Mouse (Mus musculus) midbrain, embryonic 11.5 days (tissue): Measurements from ENCODE around the gene Olfr815. TPM values are rescaled to one million over a fixed set of nuclear protein-coding genes. Genes with fewer than 3 reads are reported as not detected.
"Not testable (repeated sequence)": the region's sequence is repeated elsewhere in the genome, so short reads cannot be mapped to it uniquely, and the experiment has no call there.

Experiments
- ATAC-seq: fragments of 200-750 bp; cut with Nextera tagmentation; 2 replicates; pipeline ENCODE4 v1.8.0; 2017; ENCODE audit warnings: moderate TSS enrichment, moderate library complexity; ENCODE audit not compliant: low FRiP score
- DNase-seq: peaks from one replicate; pipeline ENCODE4 v3.0.0; 2015; ENCODE audit warnings: low spot score; ENCODE audit errors: missing footprints
- H3K27ac ChIP-seq: fragments of 300-500 bp; sonication (generic); 2 replicates; pipeline ENCODE4 v1.5.1; 2014; ENCODE audit warnings: low read depth, low read length
- H3K27me3 ChIP-seq: fragments of 300-500 bp; sonication (generic); 2 replicates; pipeline ENCODE4 v1.6.1; 2014; ENCODE audit warnings: mild to moderate bottlenecking, low read length, moderate library complexity, mixed read lengths; ENCODE audit not compliant: control insufficient read depth, insufficient read depth
- H3K36me3 ChIP-seq: fragments of 300-500 bp; sonication (generic); 2 replicates; pipeline ENCODE4 v1.6.1; 2014; ENCODE audit warnings: mild to moderate bottlenecking, low read length, moderate library complexity, mixed read lengths; ENCODE audit not compliant: control insufficient read depth, insufficient read depth
- H3K4me1 ChIP-seq: fragments of 300-500 bp; sonication (generic); 2 replicates; pipeline ENCODE4 v1.6.1; 2014; ENCODE audit warnings: low read length; ENCODE audit not compliant: control insufficient read depth, insufficient read depth
- H3K4me2 ChIP-seq: fragments of 300-500 bp; sonication (generic); 2 replicates; pipeline ENCODE4 v1.6.1; 2014; ENCODE audit warnings: mild to moderate bottlenecking, moderate library complexity
- H3K4me3 ChIP-seq: fragments of 300-500 bp; sonication (generic); 2 replicates; pipeline ENCODE4 v1.5.1; 2014; ENCODE audit warnings: low read depth, low read length
- H3K9ac ChIP-seq: fragments of 300-500 bp; sonication (generic); 2 replicates; pipeline ENCODE4 v1.6.1; 2014; ENCODE audit warnings: low read length
- H3K9me3 ChIP-seq: fragments of 300-500 bp; sonication (generic); 2 replicates; pipeline ENCODE4 v1.6.1; 2016; ENCODE audit warnings: low read length; ENCODE audit not compliant: control insufficient read depth
- WGBS: fragments of 180-500 bp; shearing (Covaris S2); extraction: QIAGEN DNeasy Blood & Tissue Kit; methylation state at CpG from one replicate; pipeline ENCODE4 v1.1.7; 2014; 5-methylcytosine and 5-hydroxymethylcytosine counted together
- polyA plus RNA-seq: library from polyadenylated mRNA; unstranded; fragments of >200 nt; fragmentation: Nextera tagmentation; extraction: Ambion mirVana; gene quantifications from 2 replicates; pipeline ENCODE4 v1.2.1, GENCODE M21; 2014

Olfr815 gene
- not detected in 2 replicates for polyA plus RNA-seq

DNA sequence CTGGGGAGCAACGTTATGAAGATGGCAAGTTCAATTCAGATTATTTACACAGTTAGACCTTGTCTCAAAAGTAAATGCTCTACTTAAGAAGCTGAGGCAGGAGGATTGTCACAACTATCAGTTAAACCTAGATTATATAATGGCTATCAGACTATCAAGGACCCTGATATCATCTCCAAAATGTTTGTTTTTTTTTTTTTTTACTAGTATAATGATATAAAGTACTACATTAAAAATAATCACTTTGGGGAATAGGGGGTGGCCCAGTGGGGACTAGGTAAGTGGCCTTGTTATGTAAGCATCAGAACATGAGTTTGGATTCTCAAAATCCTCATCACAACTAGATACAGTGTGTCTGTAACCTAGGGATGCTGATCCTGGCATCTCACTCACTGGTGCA is at the start of gene Olfr815:
Gene Olfr815, minus strand, starts transcription at position 101 of the 400 bp plus-strand sequence.
- ATAC-seq, H3K27me3 ChIP-seq, H3K9me3 ChIP-seq, H3K4me2 ChIP-seq, H3K36me3 ChIP-seq, H3K9ac ChIP-seq, DNase-seq, H3K4me3 ChIP-seq, H3K4me1 ChIP-seq, H3K27ac ChIP-seq: not testable (repeated sequence)
- no CpG with 5 or more reads among the region's 1 CpGs for WGBS

DNA sequence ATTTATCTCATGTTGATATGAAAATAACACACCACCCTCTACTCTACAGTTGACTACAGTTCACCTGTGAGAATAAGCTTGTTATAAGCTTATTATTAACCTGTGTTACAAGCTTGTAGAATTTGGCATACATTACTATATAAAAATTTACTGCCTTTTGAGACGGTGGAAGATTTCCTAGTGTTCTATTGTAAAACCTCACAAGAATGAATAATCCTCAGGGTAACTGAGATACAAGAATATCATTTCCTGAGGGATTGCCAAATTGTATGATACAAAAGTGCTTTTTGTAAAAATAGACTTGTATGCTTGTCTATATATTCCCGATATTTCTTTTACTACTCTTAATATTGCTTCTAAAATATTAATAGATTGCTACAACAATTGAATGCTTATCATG is 43.3 kb upstream of the Olfr815 start, which contains the start of gene Olfr818:
Gene Olfr818, minus strand, starts transcription at position 101 of the 400 bp plus-strand sequence.
- Histone ChIP-seq H3K4me2 (no peak within 1 kb of the TSS), H3K27me3 (no peaks in the 10 kb centered on the region), H3K36me3 (no peaks in the 10 kb centered on the region), H3K9me3 (no peaks in the 10 kb centered on the region), H3K27ac (no peak within 1 kb of the TSS), H3K4me1 (no peaks in the 10 kb centered on the region), H3K4me3 (no peak within 1 kb of the TSS), H3K9ac (no peak within 1 kb of the TSS)
- DNase-seq (no peak), ATAC-seq (no peak)
- whole genome bisulfite sequencing, result 95% methylated on average over 2 of the region's 2 CpGs

DNA sequence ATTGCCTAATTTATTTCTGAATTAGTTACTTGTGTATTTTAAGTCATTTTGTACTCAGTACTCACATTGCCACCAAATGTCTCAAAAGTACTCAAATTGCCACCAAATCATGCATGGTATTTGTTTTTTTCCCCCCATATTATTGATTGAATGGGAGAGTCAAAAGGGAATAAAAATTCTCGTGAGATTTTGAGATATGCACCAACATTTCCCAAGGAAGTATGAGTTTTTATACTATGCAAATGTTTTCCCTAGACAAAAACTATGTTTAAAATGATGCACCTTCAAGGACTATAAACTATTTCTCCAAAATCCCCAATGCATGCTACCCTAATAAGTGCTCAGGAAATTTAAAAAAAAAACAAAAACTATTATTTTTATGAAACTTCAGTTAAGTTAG is 9.8 kb upstream of the Olfr815 start, which contains the start of gene Olfr816:
Gene Olfr816, minus strand, starts transcription at position 101 of the 400 bp plus-strand sequence.
- Histone ChIP-seq H3K4me2 (no peak within 1 kb of the TSS), H3K27ac (no peak within 1 kb of the TSS), H3K9me3 (no peaks in the 10 kb centered on the region), H3K4me1 (no peaks in the 10 kb centered on the region), H3K4me3 (no peak within 1 kb of the TSS), H3K27me3 (no peaks in the 10 kb centered on the region), H3K9ac (no peak within 1 kb of the TSS), H3K36me3 (no peaks in the 10 kb centered on the region)
- no peak for DNase-seq
- WGBS, result 58% methylated on average over 1 of the region's 1 CpGs
- no peak for ATAC-seq

DNA sequence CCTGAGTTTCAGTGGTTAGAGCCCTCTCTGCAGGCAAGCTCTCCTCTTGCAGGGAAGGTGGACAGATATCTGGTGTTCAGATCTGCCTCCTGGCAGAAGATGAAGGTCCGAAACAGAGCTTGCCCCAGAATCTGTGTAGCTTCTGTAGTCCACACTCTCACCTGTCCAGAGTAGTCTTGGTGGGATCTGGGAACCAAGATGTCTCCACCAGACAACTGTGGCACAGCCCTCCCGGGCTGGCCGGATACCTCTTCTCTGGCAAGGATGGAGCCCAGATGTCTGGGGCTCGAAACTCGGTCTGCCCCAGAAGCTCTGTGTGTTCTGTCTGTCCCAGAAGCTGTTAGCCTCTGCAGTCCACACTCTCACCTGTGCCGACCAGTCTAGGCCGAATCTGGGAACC is 19.7 kb downstream of the Olfr815 start:
- no peak for DNase-seq
- Histone ChIP-seq H3K27me3 (no peaks in the 10 kb centered on the region), H3K4me3 (no peak overlapping the region), H3K4me1 (no peaks in the 10 kb centered on the region), H3K9ac (no peak overlapping the region), H3K36me3 (no peaks in the 10 kb centered on the region), H3K9me3 (no peaks in the 10 kb centered on the region), H3K27ac (no peak overlapping the region), H3K4me2 (no peak overlapping the region)
- ATAC-seq, result no peak
- 86% methylated on average over 7 of the region's 7 CpGs for WGBS

DNA sequence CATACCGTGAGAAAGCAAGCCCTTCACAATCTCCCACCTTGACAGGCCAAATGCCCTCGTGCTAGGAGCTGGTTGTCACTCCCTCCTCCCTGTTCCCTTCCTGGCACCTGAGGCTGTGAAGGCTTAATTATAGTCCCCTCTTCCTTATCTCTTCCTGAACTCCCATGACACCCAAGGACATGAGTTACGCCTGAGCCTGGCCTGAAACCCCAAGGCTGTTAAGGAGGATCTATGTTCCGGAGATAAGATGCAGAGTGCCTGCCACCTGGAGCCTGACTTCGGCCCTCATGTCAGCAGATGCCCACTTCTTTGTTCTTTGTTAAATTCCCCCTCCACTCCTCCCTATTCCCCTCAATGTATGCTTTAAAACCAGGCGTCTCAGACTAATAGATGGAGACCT is 20.2 kb downstream of the Olfr815 start:
- H3K9me3 ChIP-seq, H3K27me3 ChIP-seq, H3K4me3 ChIP-seq, H3K36me3 ChIP-seq, H3K27ac ChIP-seq, H3K4me1 ChIP-seq, ATAC-seq, DNase-seq, H3K9ac ChIP-seq, H3K4me2 ChIP-seq: not testable (repeated sequence)
- WGBS, result 89% methylated on average over 6 of the region's 6 CpGs

DNA sequence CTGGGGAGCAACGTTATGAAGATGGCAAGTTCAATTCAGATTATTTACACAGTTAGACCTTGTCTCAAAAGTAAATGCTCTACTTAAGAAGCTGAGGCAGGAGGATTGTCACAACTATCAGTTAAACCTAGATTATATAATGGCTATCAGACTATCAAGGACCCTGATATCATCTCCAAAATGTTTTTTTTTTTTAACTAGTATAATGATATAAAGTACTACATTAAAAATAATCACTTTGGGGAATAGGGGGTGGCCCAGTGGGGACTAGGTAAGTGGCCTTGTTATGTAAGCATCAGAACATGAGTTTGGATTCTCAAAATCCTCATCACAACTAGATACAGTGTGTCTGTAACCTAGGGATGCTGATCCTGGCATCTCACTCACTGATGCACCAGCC is 25.9 kb downstream of the Olfr815 start, which contains the start of gene Olfr814:
Gene Olfr814, minus strand, starts transcription at position 101 of the 400 bp plus-strand sequence.
- ATAC-seq, H3K9me3 ChIP-seq, H3K36me3 ChIP-seq, H3K27ac ChIP-seq, DNase-seq, H3K4me3 ChIP-seq, H3K4me2 ChIP-seq, H3K27me3 ChIP-seq, H3K4me1 ChIP-seq, H3K9ac ChIP-seq: not testable (repeated sequence)
- no CpG with 5 or more reads among the region's 1 CpGs for WGBS

DNA sequence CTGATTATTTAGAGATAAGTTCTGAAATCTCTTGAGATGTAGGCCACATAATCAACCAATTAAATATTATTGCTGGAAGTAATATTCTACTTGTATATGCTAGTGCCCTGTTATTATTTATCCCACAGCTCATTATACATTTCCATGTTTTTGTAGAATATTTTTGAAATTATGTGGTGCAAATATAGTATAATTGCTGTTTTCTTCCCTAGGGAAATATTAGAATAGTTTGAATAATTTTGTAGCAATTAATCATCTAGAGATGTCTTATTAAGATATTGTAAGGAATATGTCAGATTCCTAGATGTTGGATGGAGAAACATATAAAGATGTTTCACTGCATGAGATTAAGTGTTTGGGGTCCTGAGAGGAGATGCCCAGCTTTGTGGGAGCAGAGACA is 50.6 kb downstream of the Olfr815 start, which contains the start of gene Olfr813:
Gene Olfr813, plus strand, starts transcription at position 301 of the 400 bp plus-strand sequence.
- Histone ChIP-seq H3K4me1 (no peaks in the 10 kb centered on the region), H3K27me3 (no peaks in the 10 kb centered on the region), H3K4me3 (no peak within 1 kb of the TSS), H3K36me3 (no peaks in the 10 kb centered on the region), H3K4me2 (no peak within 1 kb of the TSS), H3K27ac (no peak within 1 kb of the TSS), H3K9ac (no peak within 1 kb of the TSS), H3K9me3 (no peaks in the 10 kb centered on the region)
- ATAC-seq (no peak), DNase-seq (no peak)

Other genes with a start within 250 kb of the Olfr815 start
- gene Olfr800, start 248.2 kb downstream of the Olfr815 start, polyA plus RNA-seq, result not detected in 2 replicates
- not detected in 2 replicates for gene Olfr801, start 232.0 kb downstream of the Olfr815 start, polyA plus RNA-seq
- not detected in 2 replicates for gene Olfr802, start 217.7 kb downstream of the Olfr815 start, polyA plus RNA-seq
- gene Olfr803, start 211.6 kb downstream of the Olfr815 start, polyA plus RNA-seq, result not detected in 2 replicates
- gene Olfr804, start 202.7 kb downstream of the Olfr815 start, polyA plus RNA-seq, result not detected in 2 replicates
- not detected in 2 replicates for gene Olfr805, start 176.5 kb downstream of the Olfr815 start, polyA plus RNA-seq
- not detected in 2 replicates for gene Olfr806, start 163.9 kb downstream of the Olfr815 start, polyA plus RNA-seq
- not detected in 2 replicates for gene Olfr807, start 148.1 kb downstream of the Olfr815 start, polyA plus RNA-seq
- not detected in 2 replicates for gene Olfr808, start 140.4 kb downstream of the Olfr815 start, polyA plus RNA-seq
- gene Olfr809, start 131.2 kb downstream of the Olfr815 start, polyA plus RNA-seq, result not detected in 2 replicates
- gene Olfr810, start 111.0 kb downstream of the Olfr815 start, polyA plus RNA-seq, result not detected in 2 replicates
- gene Olfr811, start 101.5 kb downstream of the Olfr815 start, polyA plus RNA-seq, result not detected in 2 replicates
- gene Olfr812, start 59.8 kb downstream of the Olfr815 start, polyA plus RNA-seq, result not detected in 2 replicates
- not detected in 2 replicates for gene Olfr813, start 50.5 kb downstream of the Olfr815 start, polyA plus RNA-seq
- gene Olfr814, start 26.0 kb downstream of the Olfr815 start, polyA plus RNA-seq, result not detected in 2 replicates
- gene Olfr816, start 9.7 kb upstream of the Olfr815 start, polyA plus RNA-seq, result not detected in 2 replicates
- not detected in 2 replicates for gene Olfr818, start 43.2 kb upstream of the Olfr815 start, polyA plus RNA-seq
- not detected in 2 replicates for gene Olfr819, start 61.4 kb upstream of the Olfr815 start, polyA plus RNA-seq
- not detected in 2 replicates for gene Olfr247, start 70.3 kb upstream of the Olfr815 start, polyA plus RNA-seq
- not detected in 2 replicates for gene Gm10310, start 79.2 kb upstream of the Olfr815 start, polyA plus RNA-seq
- gene Olfr820, start 106.8 kb upstream of the Olfr815 start, polyA plus RNA-seq, result not detected in 2 replicates
- not detected in 2 replicates for gene Olfr821, start 124.5 kb upstream of the Olfr815 start, polyA plus RNA-seq
- not detected in 2 replicates for gene Olfr822, start 165.3 kb upstream of the Olfr815 start, polyA plus RNA-seq
- not detected in 2 replicates for gene Olfr823, start 209.5 kb upstream of the Olfr815 start, polyA plus RNA-seq
- gene Olfr824, start 224.1 kb upstream of the Olfr815 start, polyA plus RNA-seq, result not detected in 2 replicates